Mouse (Mus musculus) limb, embryonic 10.5 days (tissue): Measurements from ENCODE around the gene Gstp1. TPM values are rescaled to one million over a fixed set of nuclear protein-coding genes. Genes with fewer than 3 reads are reported as not detected.
A peak's percentile ranks its signal among the peaks of the same experiment; 100 is the strongest.

Experiments used
- DNase-seq: peaks from one replicate; pipeline ENCODE4 v3.0.0-alpha.2; 2017; ENCODE audit warnings: low spot score
- H3K27ac ChIP-seq: fragments of 300-500 bp; sonication (generic); 2 replicates; pipeline ENCODE4 v1.5.1; 2016; ENCODE audit warnings: mild to moderate bottlenecking
- H3K27me3 ChIP-seq: fragments of 300-500 bp; sonication (generic); 2 replicates; pipeline ENCODE4 v1.6.1; 2016; ENCODE audit warnings: low read depth, mild to moderate bottlenecking; ENCODE audit not compliant: poor library complexity, severe bottlenecking
- H3K36me3 ChIP-seq: fragments of 300-500 bp; sonication (generic); 2 replicates; pipeline ENCODE4 v1.6.1; 2016; ENCODE audit warnings: mild to moderate bottlenecking, moderate library complexity
- H3K4me1 ChIP-seq: fragments of 300-500 bp; sonication (generic); 2 replicates; pipeline ENCODE4 v1.6.1; 2016
- H3K4me3 ChIP-seq: fragments of 300-500 bp; sonication (generic); 2 replicates; pipeline ENCODE4 v1.5.1; 2016; ENCODE audit warnings: mild to moderate bottlenecking, moderate library complexity
- H3K9me3 ChIP-seq: fragments of 300-500 bp; sonication (generic); replicated peaks from 2 replicates; pipeline ENCODE4 v1.6.1; 2016; ENCODE audit warnings: mild to moderate bottlenecking
- WGBS: fragments of 180-500 bp; shearing (Covaris S2); methylation state at CpG from one replicate; pipeline ENCODE4 v1.1.7; 2016; 5-methylcytosine and 5-hydroxymethylcytosine counted together
- polyA plus RNA-seq: library from polyadenylated mRNA; unstranded; fragments of >200 nt; fragmentation: Nextera tagmentation; extraction: Ambion mirVana; gene quantifications from 2 replicates; pipeline ENCODE4 v1.2.1, GENCODE M21; 2016

Gene Gstp1
- polyA plus RNA-seq, 1 experiment from 2014 or later = 478 TPM

DNA sequence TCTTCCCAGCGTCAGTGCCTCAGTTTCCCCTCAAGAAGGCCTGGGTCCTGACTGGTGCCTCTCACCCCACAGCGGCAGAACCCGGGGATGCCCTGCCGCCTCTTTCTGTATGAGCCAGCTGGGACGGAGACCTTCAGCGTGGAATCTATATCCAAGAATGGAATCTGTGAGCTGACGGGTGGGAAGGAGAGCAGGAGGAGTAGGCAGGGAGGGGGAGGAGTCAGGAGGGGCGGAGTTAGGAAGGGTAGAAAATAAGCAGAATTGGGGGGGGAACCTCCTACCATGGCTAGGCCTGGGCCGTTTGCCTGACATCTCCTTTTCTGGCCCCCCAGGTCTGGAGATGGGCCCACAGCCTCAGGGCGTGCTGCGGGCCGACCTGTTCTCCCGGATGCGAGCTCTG, 49.7 kb downstream of the Gstp1 start:
- Histone ChIP-seq H3K27me3 (0 out of 2 replicates have a peak, but pooled peaks cover 5% of the 10 kb centered on the region), H3K9me3 (no peaks in the 10 kb centered on the region), H3K4me1 (peaks cover 50% of the 10 kb centered on the region), H3K36me3 (no peaks in the 10 kb centered on the region), H3K4me3 (no peak overlapping the region), H3K27ac (no peak overlapping the region)
- 92% methylated on average over 14 of the region's 14 CpGs for WGBS
- DNase-seq = no peak

DNA sequence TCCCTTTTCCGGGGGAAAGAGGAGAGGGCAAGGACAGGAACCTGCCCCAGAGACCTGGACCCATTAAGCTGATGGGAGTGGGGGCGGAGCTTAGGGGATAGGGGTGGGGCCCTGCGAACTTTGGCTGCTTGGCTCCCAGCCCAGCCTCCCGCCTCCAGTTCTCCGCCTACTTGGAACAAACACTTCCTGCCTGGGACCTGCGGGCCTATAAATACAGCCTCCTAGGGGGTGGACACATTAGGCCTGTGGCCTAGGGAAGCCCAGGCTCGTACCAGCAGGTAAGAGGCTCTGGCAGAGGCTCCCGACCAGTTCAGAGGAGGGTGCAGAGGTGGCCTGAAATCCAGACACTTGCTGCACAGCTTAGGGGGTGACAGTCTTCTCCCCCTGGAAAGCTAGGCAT, 51.5 kb downstream of the Gstp1 start, which contains the start of gene Acy3:
Gene Acy3, plus strand, starts transcription at position 237 of the 400 bp plus-strand sequence.
- no peaks in the 10 kb centered on the region for H3K9me3 ChIP-seq
- WGBS = 16% methylated on average over 8 of the region's 8 CpGs
- H3K27ac ChIP-seq = peak within 1 kb of the TSS; percentile 76
- 0 out of 2 replicates have a peak within 1 kb of the TSS, but pooled peaks have one; percentile 12 for H3K4me3 ChIP-seq
- no peaks in the 10 kb centered on the region for H3K36me3 ChIP-seq
- no peaks in the 10 kb centered on the region for H3K27me3 ChIP-seq
- peaks cover 46% of the 10 kb centered on the region for H3K4me1 ChIP-seq
- DNase-seq = peak; percentile 55

Other genes starting within 250 kb of the Gstp1 start
- 48.5 and 50.0 TPM in 2 replicates for gene Chka, start 186.2 kb downstream of the Gstp1 start, polyA plus RNA-seq
- gene Tcirg1, start 130.9 kb downstream of the Gstp1 start, polyA plus RNA-seq = 27.9 and 39.4 TPM in 2 replicates
- gene Ndufs8, start 125.2 kb downstream of the Gstp1 start, polyA plus RNA-seq = 249 and 273 TPM in 2 replicates
- 0.20 and 0.33 TPM in 2 replicates for gene Aldh3b1, start 108.2 kb downstream of the Gstp1 start, polyA plus RNA-seq
- gene Unc93b1, start 102.8 kb downstream of the Gstp1 start, polyA plus RNA-seq = 5.4 and 6.7 TPM in 2 replicates
- gene Aldh3b3, start 79.3 kb downstream of the Gstp1 start, polyA plus RNA-seq = not detected in 2 replicates
- gene Aldh3b2, start 65.7 kb downstream of the Gstp1 start, polyA plus RNA-seq = 1.4 and 2.4 TPM in 2 replicates
- gene Acy3, start 51.4 kb downstream of the Gstp1 start, polyA plus RNA-seq = 3.9 and 5.6 TPM in 2 replicates
- gene Tbx10, start 45.2 kb downstream of the Gstp1 start, polyA plus RNA-seq = 0.10 TPM in 1 of 2 replicates, not detected in the other
- 32.4 and 36.0 TPM in 2 replicates for gene Nudt8, start 37.4 kb downstream of the Gstp1 start, polyA plus RNA-seq
- 3.5 and 4.6 TPM in 2 replicates for gene Gm49405, start 37.4 kb downstream of the Gstp1 start, polyA plus RNA-seq
- 5.0 and 7.6 TPM in 2 replicates for gene Doc2g, start 34.7 kb downstream of the Gstp1 start, polyA plus RNA-seq
- 220 and 221 TPM in 2 replicates for gene Ndufv1, start 25.2 kb downstream of the Gstp1 start, polyA plus RNA-seq
- 0.62 and 0.88 TPM in 2 replicates for gene Gstp2, start 8.0 kb upstream of the Gstp1 start, polyA plus RNA-seq
- gene Gstp3, start 21.6 kb upstream of the Gstp1 start, polyA plus RNA-seq = not detected in 2 replicates
- gene Cabp2, start 43.6 kb upstream of the Gstp1 start, polyA plus RNA-seq = not detected in 2 replicates
- gene Cdk2ap2, start 59.2 kb upstream of the Gstp1 start, polyA plus RNA-seq = 86.7 and 87.0 TPM in 2 replicates
- 5.9 and 7.9 TPM in 2 replicates for gene Pitpnm1, start 62.0 kb upstream of the Gstp1 start, polyA plus RNA-seq
- 74.9 and 79.2 TPM in 2 replicates for gene Aip, start 87.9 kb upstream of the Gstp1 start, polyA plus RNA-seq
- not detected in 2 replicates for gene Gpr152, start 101.8 kb upstream of the Gstp1 start, polyA plus RNA-seq
- gene Cabp4, start 106.0 kb upstream of the Gstp1 start, polyA plus RNA-seq = 0.15 TPM in 1 of 2 replicates, not detected in the other
- 129 and 148 TPM in 2 replicates for gene Coro1b, start 110.6 kb upstream of the Gstp1 start, polyA plus RNA-seq
- 0.93 and 1.4 TPM in 2 replicates for gene Ptprcap, start 115.6 kb upstream of the Gstp1 start, polyA plus RNA-seq
- gene Rps6kb2, start 125.4 kb upstream of the Gstp1 start, polyA plus RNA-seq = 58.3 and 66.0 TPM in 2 replicates
- gene Carns1, start 137.5 kb upstream of the Gstp1 start, polyA plus RNA-seq = 3.2 and 3.3 TPM in 2 replicates
- 0.21 and 1.2 TPM in 2 replicates for gene Tbc1d10c, start 153.3 kb upstream of the Gstp1 start, polyA plus RNA-seq
- gene Ppp1ca, start 154.1 kb upstream of the Gstp1 start, polyA plus RNA-seq = 1,070 and 1,129 TPM in 2 replicates
- 58.2 and 61.5 TPM in 2 replicates for gene Rad9a, start 163.7 kb upstream of the Gstp1 start, polyA plus RNA-seq
- 4.3 and 6.0 TPM in 2 replicates for gene Clcf1, start 176.3 kb upstream of the Gstp1 start, polyA plus RNA-seq
- gene AC109138.7, start 176.4 kb upstream of the Gstp1 start, polyA plus RNA-seq = not detected in 2 replicates
- gene Pold4, start 193.9 kb upstream of the Gstp1 start, polyA plus RNA-seq = 14.0 and 16.2 TPM in 2 replicates
- gene Ssh3, start 231.2 kb upstream of the Gstp1 start, polyA plus RNA-seq = 2.5 and 4.4 TPM in 2 replicates
- 5.5 and 7.9 TPM in 2 replicates for gene Ankrd13d, start 245.2 kb upstream of the Gstp1 start, polyA plus RNA-seq